Mouse (Mus musculus) lung, adult 2 months (tissue): ENCODE data around the gene Smyd1.

Source experiments
- CTCF ChIP-seq: fragments of 200-500 bp; IDR thresholded peaks from 2 replicates; pipeline ENCODE4 v1.5.1; 2011; ENCODE audit warnings: mild to moderate bottlenecking, low read length, control low read depth; ENCODE audit not compliant: insufficient read depth
- POLR2A ChIP-seq: fragments of 200-500 bp; IDR thresholded peaks from 2 replicates; pipeline ENCODE4 v1.6.1; 2011; ENCODE audit warnings: low read depth, mild to moderate bottlenecking, control low read depth, low read length, borderline replicate concordance; ENCODE audit errors: extremely low read depth

- TF ChIP-seq CTCF (no peak), POLR2A (no peak)
These were observed 19.1 kb upstream of the Smyd1 start for GRCm38 (mm10) chr6:71341179-71341578.
